Mouse (Mus musculus) ES-E14 (cell line): ENCODE measurements around the gene Papss2. TPM values are rescaled to one million over a fixed set of nuclear protein-coding genes. Genes with fewer than 3 reads are reported as not detected.
A peak's percentile ranks its signal among the peaks of the same experiment; 100 is the strongest.

Experiments
- DNase-seq: peaks from one replicate; pipeline ENCODE4 v3.0.0-alpha.2; 2013; ENCODE audit warnings: low read depth, low spot score
- H3K27ac ChIP-seq: 2 replicates; pipeline ENCODE4 v1.5.1; 2012; ENCODE audit warnings: low read depth, mild to moderate bottlenecking, low read length, moderate library complexity, mixed read lengths; ENCODE audit not compliant: poor library complexity, insufficient read depth, severe bottlenecking
- H3K36me3 ChIP-seq: 2 replicates; pipeline ENCODE4 v1.6.1; 2012; ENCODE audit warnings: mild to moderate bottlenecking, low read length, moderate library complexity, mixed read lengths; ENCODE audit not compliant: control insufficient read depth, poor library complexity, insufficient read depth, severe bottlenecking
- H3K4me1 ChIP-seq, 2 experiments: fragments of 150-350 bp in 1 of 2; sonication (generic) in 1 of 2; 2 replicates each; pipeline ENCODE4 v1.6.1; 2012; ENCODE audit warnings: low read length in 2 of 2, mild to moderate bottlenecking in 1 of 2, mixed read lengths in 1 of 2; ENCODE audit not compliant: control insufficient read depth in 2 of 2, insufficient read depth in 2 of 2, poor library complexity in 1 of 2
- H3K4me3 ChIP-seq, 2 experiments: fragments of 150-350 bp in 1 of 2; sonication (generic) in 1 of 2; 2 replicates each; pipeline ENCODE4 v1.5.1; 2012; ENCODE audit warnings: low read length in 2 of 2, low read depth in 1 of 2, mild to moderate bottlenecking in 1 of 2, mixed read lengths in 1 of 2; ENCODE audit not compliant: insufficient read depth in 1 of 2, poor library complexity in 1 of 2, severe bottlenecking in 1 of 2
- H3K9ac ChIP-seq: 2 replicates; pipeline ENCODE4 v1.6.1; 2012; ENCODE audit warnings: low read depth, mild to moderate bottlenecking, low read length, mixed read lengths; ENCODE audit not compliant: poor library complexity, insufficient read depth, severe bottlenecking
- H3K9me3 ChIP-seq: fragments of 150-350 bp; sonication (generic); 2 replicates; pipeline ENCODE4 v1.6.1; 2012; ENCODE audit warnings: low read depth, mild to moderate bottlenecking, low read length; ENCODE audit not compliant: control insufficient read depth, insufficient read depth
- CHD2 ChIP-seq: IDR thresholded peaks from 2 replicates; pipeline ENCODE4 v1.6.1; 2014; ENCODE audit warnings: mild to moderate bottlenecking, low read depth, low read length, inconsistent platforms
- HCFC1 ChIP-seq: IDR thresholded peaks from 2 replicates; pipeline ENCODE4 v1.6.1; 2012; ENCODE audit warnings: low read length, inconsistent platforms, borderline replicate concordance; ENCODE audit not compliant: insufficient read depth
- MAFK ChIP-seq: IDR thresholded peaks from 2 replicates; pipeline ENCODE4 v1.6.1; 2014; ENCODE audit warnings: mild to moderate bottlenecking, low read depth, low read length, inconsistent platforms; ENCODE audit not compliant: insufficient read depth
- ZC3H11A ChIP-seq: IDR thresholded peaks from 2 replicates; pipeline ENCODE4 v1.6.1; 2012; ENCODE audit warnings: low read depth, mild to moderate bottlenecking, inconsistent platforms, low read length, borderline replicate concordance
- ZNF384 ChIP-seq: IDR thresholded peaks from 2 replicates; pipeline ENCODE4 v1.6.1; 2012; ENCODE audit warnings: low read depth, low read length, inconsistent platforms
- in situ Hi-C, 2 experiments: fragments of 600-800 bp; cut with MboI; formaldehyde crosslinking; loops; one replicate each; pipeline ENCODE4 v1.15.1; 2025; ENCODE audit warnings: low sequenced_read_pairs in 2 of 2, inconsistent platforms in 1 of 2; ENCODE audit not compliant: unreplicated experiment in 2 of 2
- total RNA-seq: library from RNA; depleted of rRNA; stranded (reverse); fragments of 300-350 nt; gene quantifications from 2 replicates; pipeline ENCODE4 v1.2.3, GENCODE M21; 2012

Gene Papss2
- total RNA-seq, 1 experiment, result 1.7 TPM

DNA sequence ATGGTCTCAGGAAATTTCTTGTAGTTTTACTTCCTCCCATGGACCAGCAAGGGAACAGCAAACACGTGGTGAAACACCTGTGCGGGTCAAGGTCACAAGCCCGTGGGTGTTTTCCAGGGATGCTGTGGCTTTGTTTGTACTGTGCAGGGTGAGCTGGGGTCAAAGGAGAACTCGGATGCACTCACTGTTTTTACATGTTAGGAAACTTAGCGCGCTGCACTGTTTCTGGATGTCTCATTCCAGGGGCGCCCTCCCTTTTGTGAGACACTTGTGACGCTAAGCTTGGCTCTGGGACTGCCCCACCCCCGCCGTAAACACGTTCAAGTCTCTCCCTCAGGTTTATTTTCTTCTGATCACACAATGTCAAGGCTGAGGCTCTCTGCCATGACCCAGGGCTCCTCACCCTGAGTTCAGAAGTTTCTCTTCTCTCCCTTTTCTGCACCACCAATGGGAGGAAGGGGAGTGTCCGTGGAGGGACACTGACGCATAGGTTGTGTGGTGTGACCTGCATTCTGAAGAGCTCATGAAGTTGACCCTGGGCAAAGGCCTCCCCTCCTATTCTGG lies 31.3 kb downstream of the Papss2 start:
- no peak for TF ChIP-seq CHD2
- no peak for TF ChIP-seq ZC3H11A
- TF ChIP-seq MAFK, result no peak
- TF ChIP-seq HCFC1, result no peak
- TF ChIP-seq ZNF384, result no peak
- Histone ChIP-seq H3K9me3 (no peaks in the 10 kb centered on the region), H3K27ac (no peak overlapping the region), H3K4me1 (peaks cover 2 to 4% of the 10 kb centered on the region in 2 experiments; a peak in 1 of 4 replicates), H3K9ac (no peak overlapping the region), H3K36me3 (no peaks in the 10 kb centered on the region), H3K4me3 (peak overlapping the region in 1 of 2 experiments; percentile 8; a peak in 1 of 4 replicates)
- no peak for DNase-seq
- in situ Hi-C loops, result no loop called here

DNA sequence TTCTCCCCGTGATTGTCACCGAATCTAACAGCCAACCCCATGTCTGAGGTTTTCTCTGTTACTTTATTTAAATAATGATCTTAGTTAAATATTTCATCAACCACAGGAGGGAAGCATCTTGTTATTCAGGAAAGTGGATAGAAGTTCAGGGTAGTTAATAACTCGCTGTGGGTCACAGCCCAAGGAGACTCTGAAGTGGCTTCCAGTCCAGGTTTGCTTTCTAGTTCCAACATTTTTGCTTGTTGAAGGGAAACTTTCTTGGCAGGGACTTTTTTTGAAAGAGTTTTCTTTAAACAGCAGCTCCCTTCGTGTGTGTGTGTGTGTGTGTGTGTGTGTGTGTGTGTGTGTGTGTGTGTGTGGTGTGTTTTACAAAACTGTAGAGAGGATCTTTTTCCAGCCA lies 32.0 kb downstream of the Papss2 start:
- Histone ChIP-seq H3K36me3 (no peaks in the 10 kb centered on the region), H3K27ac (no peak overlapping the region), H3K9me3 (no peaks in the 10 kb centered on the region), H3K4me3 (no peak overlapping the region), H3K9ac (no peak overlapping the region), H3K4me1 (peaks cover 2 to 4% of the 10 kb centered on the region in 2 experiments; a peak in 1 of 4 replicates)
- DNase-seq, result no peak
- in situ Hi-C loops, result no loop called here
- no peak for TF ChIP-seq HCFC1
- no peak for TF ChIP-seq ZNF384
- no peak for TF ChIP-seq ZC3H11A
- TF ChIP-seq CHD2, result no peak
- TF ChIP-seq MAFK, result no peak

DNA sequence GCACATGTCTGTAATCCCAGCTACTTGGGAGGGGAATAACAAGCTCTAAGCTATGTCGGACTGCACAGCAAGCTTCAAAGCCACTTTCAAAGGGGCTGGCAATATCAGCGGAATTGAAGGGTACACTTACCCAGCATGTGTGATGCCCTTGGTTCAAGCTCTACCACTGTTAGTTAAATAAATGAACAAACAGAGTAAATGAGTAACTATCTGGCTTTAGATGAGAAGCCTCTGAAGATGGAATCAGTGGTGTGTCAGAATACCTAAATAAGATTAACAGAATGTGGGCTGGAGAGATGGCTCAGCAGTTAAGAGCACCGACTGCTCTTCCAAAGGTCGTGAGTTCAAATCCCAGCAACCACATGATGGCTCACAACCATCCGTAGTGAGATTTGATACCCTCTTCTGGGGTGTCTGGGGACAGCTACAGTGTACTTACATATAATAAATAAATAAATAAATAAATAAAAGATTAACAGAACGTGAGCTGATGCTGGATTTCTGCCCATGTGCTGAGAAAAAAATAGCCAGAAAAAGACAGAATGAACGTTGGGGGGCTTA lies 33.1 kb downstream of the Papss2 start:
- no peak for DNase-seq
- Histone ChIP-seq H3K4me1 (peaks cover 2 to 4% of the 10 kb centered on the region in 2 experiments; a peak in 1 of 4 replicates), H3K27ac (no peak overlapping the region), H3K4me3 (no peak overlapping the region), H3K9me3 (no peaks in the 10 kb centered on the region), H3K9ac (no peak overlapping the region), H3K36me3 (no peaks in the 10 kb centered on the region)
- TF ChIP-seq HCFC1, result no peak
- TF ChIP-seq ZC3H11A, result no peak
- TF ChIP-seq CHD2, result no peak
- no peak for TF ChIP-seq MAFK
- TF ChIP-seq ZNF384, result no peak
- in situ Hi-C loops, result no loop called here

GRCm38 (mm10) chr19:32634916-32635315 lies 39.3 kb downstream of the Papss2 start:
- TF ChIP-seq ZC3H11A (no peak), ZNF384 (no peak), CHD2 (no peak), HCFC1 (no peak), MAFK (no peak)
- Histone ChIP-seq H3K4me3 (no peak overlapping the region), H3K9ac (no peak overlapping the region), H3K36me3 (no peaks in the 10 kb centered on the region), H3K9me3 (no peaks in the 10 kb centered on the region), H3K4me1 (peaks cover 0 to 4% of the 10 kb centered on the region in 2 experiments; a peak in 1 of 4 replicates), H3K27ac (no peak overlapping the region)
- no peak for DNase-seq
- in situ Hi-C loops, result no loop called here
